Mouse (Mus musculus) liver, embryonic 16.5 days (tissue): ENCODE results near the gene Nrxn1. TPM values are rescaled to one million over a fixed set of nuclear protein-coding genes. Genes with fewer than 3 reads are reported as not detected.

Experiments
- ATAC-seq: fragments of 200-750 bp; cut with Nextera tagmentation; 2 replicates; pipeline ENCODE4 v1.8.0; 2017; ENCODE audit warnings: low read depth, mild to moderate bottlenecking, moderate number of reproducible peaks, moderate library complexity
- H3K27ac ChIP-seq: fragments of 300-500 bp; sonication (generic); 2 replicates; pipeline ENCODE4 v1.5.1; 2014; ENCODE audit warnings: mild to moderate bottlenecking, low read length
- H3K27me3 ChIP-seq: fragments of 300-500 bp; sonication (generic); 2 replicates; pipeline ENCODE4 v1.6.1; 2014; ENCODE audit warnings: low read depth, low read length, mixed read lengths; ENCODE audit not compliant: control insufficient read depth, insufficient read depth
- H3K36me3 ChIP-seq: fragments of 300-500 bp; sonication (generic); 2 replicates; pipeline ENCODE4 v1.6.1; 2014; ENCODE audit warnings: mild to moderate bottlenecking; ENCODE audit not compliant: control insufficient read depth, insufficient read depth
- H3K4me1 ChIP-seq: fragments of 300-500 bp; sonication (generic); 2 replicates; pipeline ENCODE4 v1.6.1; 2014; ENCODE audit warnings: low read depth, low read length, mixed read lengths; ENCODE audit not compliant: control insufficient read depth
- H3K4me2 ChIP-seq: fragments of 300-500 bp; sonication (generic); 2 replicates; pipeline ENCODE4 v1.6.1; 2014; ENCODE audit warnings: low read depth, low read length, mixed read lengths
- H3K4me3 ChIP-seq: fragments of 300-500 bp; sonication (generic); 2 replicates; pipeline ENCODE4 v1.5.1; 2014; ENCODE audit warnings: low read depth, mild to moderate bottlenecking, low read length
- H3K9ac ChIP-seq: fragments of 300-500 bp; sonication (generic); 2 replicates; pipeline ENCODE4 v1.6.1; 2014; ENCODE audit warnings: low read depth, low read length
- H3K9me3 ChIP-seq: fragments of 300-500 bp; sonication (generic); replicated peaks from 2 replicates; pipeline ENCODE4 v1.6.1; 2016; ENCODE audit warnings: low read length; ENCODE audit not compliant: control insufficient read depth
- WGBS: fragments of 180-500 bp; shearing (Covaris S2); extraction: QIAGEN DNeasy Blood & Tissue Kit; methylation state at CpG from one replicate; pipeline ENCODE4 v1.1.7; 2014; ENCODE audit not compliant: insufficient replicate concordance; 5-methylcytosine and 5-hydroxymethylcytosine counted together
- polyA plus RNA-seq: library from polyadenylated mRNA; unstranded; fragments of >200 nt; fragmentation: Nextera tagmentation; extraction: Ambion mirVana; gene quantifications from 2 replicates; pipeline ENCODE4 v1.2.1, GENCODE M21; 2015

Nrxn1 gene
- polyA plus RNA-seq, 1 experiment from 2014 or later, result 0.22 TPM

- Histone ChIP-seq H3K4me2 (no peak overlapping the region), H3K4me1 (no peaks in the 10 kb centered on the region), H3K36me3 (no peaks in the 10 kb centered on the region), H3K4me3 (no peak overlapping the region), H3K9me3 (no peaks in the 10 kb centered on the region), H3K27ac (no peak overlapping the region), H3K27me3 (no peaks in the 10 kb centered on the region), H3K9ac (no peak overlapping the region)
- no peak for ATAC-seq
Observed at GRCm38 (mm10) chr17:90479531-90480250, 613.2 kb downstream of the Nrxn1 start.

GRCm38 (mm10) chr17:90456748-90457147, 636.1 kb downstream of the Nrxn1 start:
- 19% methylated on average over 5 of the region's 5 CpGs for WGBS
- Histone ChIP-seq H3K9me3 (no peaks in the 10 kb centered on the region), H3K27me3 (peaks cover 27% of the 10 kb centered on the region), H3K9ac (no peak overlapping the region), H3K4me3 (no peak overlapping the region), H3K4me2 (no peak overlapping the region), H3K36me3 (no peaks in the 10 kb centered on the region), H3K27ac (no peak overlapping the region), H3K4me1 (no peaks in the 10 kb centered on the region)
- no peak for ATAC-seq

GRCm38 (mm10) chr17:90455904-90456303, 637.0 kb downstream of the Nrxn1 start:
- Histone ChIP-seq H3K4me3 (no peak overlapping the region), H3K36me3 (no peaks in the 10 kb centered on the region), H3K4me2 (peak overlapping the region; percentile 13; the same call in 1 of the 2 replicates), H3K4me1 (no peaks in the 10 kb centered on the region), H3K27me3 (peaks cover 27% of the 10 kb centered on the region), H3K9ac (no peak overlapping the region), H3K27ac (no peak overlapping the region), H3K9me3 (no peaks in the 10 kb centered on the region)
- WGBS, result under 1% methylated on average over 13 of the region's 13 CpGs
- ATAC-seq, result no peak

GRCm38 (mm10) chr17:90455409-90455775, 637.5 kb downstream of the Nrxn1 start:
- Histone ChIP-seq H3K36me3 (no peaks in the 10 kb centered on the region), H3K9me3 (no peaks in the 10 kb centered on the region), H3K27ac (no peak overlapping the region), H3K4me2 (peak overlapping the region; percentile 13; the same call in 1 of the 2 replicates), H3K27me3 (peaks cover 27% of the 10 kb centered on the region), H3K9ac (no peak overlapping the region), H3K4me3 (no peak overlapping the region), H3K4me1 (no peaks in the 10 kb centered on the region)
- WGBS, result 0% methylated on average over 23 of the region's 23 CpGs
- no peak for ATAC-seq

- Histone ChIP-seq H3K27ac (no peak overlapping the region), H3K9ac (no peak overlapping the region), H3K4me2 (peak overlapping the region; percentile 13), H3K4me3 (no peak overlapping the region), H3K36me3 (no peaks in the 10 kb centered on the region), H3K9me3 (no peaks in the 10 kb centered on the region), H3K27me3 (peaks cover 27% of the 10 kb centered on the region), H3K4me1 (no peaks in the 10 kb centered on the region)
- under 1% methylated on average over 40 of the region's 41 CpGs for WGBS
- ATAC-seq, result no peak
Observed at GRCm38 (mm10) chr17:90454738-90455408, 638.0 kb downstream of the Nrxn1 start.

- Histone ChIP-seq H3K9ac (no peak overlapping the region), H3K9me3 (no peaks in the 10 kb centered on the region), H3K27ac (no peak overlapping the region), H3K4me2 (no peak overlapping the region), H3K4me3 (no peak overlapping the region), H3K4me1 (no peaks in the 10 kb centered on the region), H3K36me3 (no peaks in the 10 kb centered on the region), H3K27me3 (peaks cover 27% of the 10 kb centered on the region)
- 6% methylated on average over 14 of the region's 15 CpGs for WGBS
- no peak for ATAC-seq
Observed at GRCm38 (mm10) chr17:90454356-90454737, 638.5 kb downstream of the Nrxn1 start.

GRCm38 (mm10) chr17:90453280-90453679, 639.6 kb downstream of the Nrxn1 start:
- ATAC-seq, result no peak
- Histone ChIP-seq H3K27ac (no peak overlapping the region), H3K9ac (no peak overlapping the region), H3K4me1 (no peaks in the 10 kb centered on the region), H3K9me3 (no peaks in the 10 kb centered on the region), H3K4me2 (no peak overlapping the region), H3K27me3 (peaks cover 27% of the 10 kb centered on the region), H3K36me3 (no peaks in the 10 kb centered on the region), H3K4me3 (no peak overlapping the region)
- 37% methylated on average over 4 of the region's 4 CpGs for WGBS

- Histone ChIP-seq H3K4me3 (no peak overlapping the region), H3K36me3 (no peaks in the 10 kb centered on the region), H3K27ac (no peak overlapping the region), H3K9ac (no peak overlapping the region), H3K4me1 (no peaks in the 10 kb centered on the region), H3K4me2 (no peak overlapping the region), H3K9me3 (no peaks in the 10 kb centered on the region), H3K27me3 (peaks cover 27% of the 10 kb centered on the region)
- WGBS, result 35% methylated on average over 2 of the region's 2 CpGs
- ATAC-seq, result no peak
Observed at GRCm38 (mm10) chr17:90452770-90453169, 640.1 kb downstream of the Nrxn1 start.

GRCm38 (mm10) chr17:90451384-90451783, 641.5 kb downstream of the Nrxn1 start:
- no peak overlapping the region for H3K9ac ChIP-seq
- H3K27ac ChIP-seq, result no peak overlapping the region
- no peaks in the 10 kb centered on the region for H3K36me3 ChIP-seq
- no peaks in the 10 kb centered on the region for H3K4me1 ChIP-seq
- no peaks in the 10 kb centered on the region for H3K9me3 ChIP-seq
- H3K4me3 ChIP-seq, result no peak overlapping the region
- 46% methylated on average over 2 of the region's 2 CpGs for WGBS
- no peak for ATAC-seq
- H3K27me3 ChIP-seq, result peaks cover 23% of the 10 kb centered on the region
- no peak overlapping the region for H3K4me2 ChIP-seq
